Mouse (Mus musculus) forelimb bud, embryonic 11.5 days (tissue): ENCODE results near the gene Uts2.
A peak's percentile ranks its signal among the peaks of the same experiment; 100 is the strongest.
"Not testable (repeated sequence)": the region's sequence is repeated elsewhere in the genome, so short reads cannot be mapped to it uniquely, and the experiment has no call there.

Experiments
- DNase-seq: peaks from one replicate; pipeline ENCODE4 v3.0.0-alpha.2; 2012; ENCODE audit warnings: low read depth, low spot score

Gene Uts2

DNA sequence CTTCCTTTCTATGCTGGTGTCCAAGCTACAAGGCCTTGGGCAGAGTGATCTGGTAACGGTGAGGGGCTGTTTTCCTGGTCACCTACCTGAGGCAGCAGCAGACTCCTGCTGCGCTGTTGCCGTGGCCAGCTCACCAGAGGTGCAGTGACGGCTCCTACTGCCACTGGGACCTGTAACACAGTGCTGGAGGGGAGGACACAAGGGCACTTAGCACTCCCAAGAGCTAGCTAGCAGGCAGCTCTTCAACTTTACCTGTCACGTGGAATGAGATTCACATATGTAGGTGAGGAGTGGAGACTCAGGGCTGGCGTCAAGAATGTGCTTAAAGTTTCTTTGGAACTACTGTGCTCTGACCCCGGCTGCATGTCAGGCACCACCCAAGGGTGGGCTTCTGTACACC is 13.4 kb downstream of the Uts2 start:
- no peak for DNase-seq

DNA sequence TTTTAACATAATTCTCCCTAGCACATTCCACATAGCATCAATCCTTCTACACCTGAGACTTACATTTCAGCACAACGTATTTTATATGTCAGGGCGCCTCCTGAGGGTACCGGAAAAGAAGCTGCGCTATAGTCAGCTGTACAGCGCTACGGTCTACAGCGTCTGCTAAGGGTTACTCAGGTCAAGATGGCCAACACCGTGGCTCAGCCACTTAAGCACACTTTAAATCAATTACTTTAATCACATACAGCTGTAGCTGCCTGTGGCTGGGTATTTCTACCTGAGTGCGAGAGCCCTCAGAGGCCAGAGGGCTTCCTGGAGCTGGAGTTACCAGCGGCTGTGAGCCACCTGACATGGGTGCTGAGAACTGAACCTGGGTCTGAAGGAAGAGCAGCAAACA is 19.0 kb downstream of the Uts2 start:
- DNase-seq, result peak; percentile 57

DNA sequence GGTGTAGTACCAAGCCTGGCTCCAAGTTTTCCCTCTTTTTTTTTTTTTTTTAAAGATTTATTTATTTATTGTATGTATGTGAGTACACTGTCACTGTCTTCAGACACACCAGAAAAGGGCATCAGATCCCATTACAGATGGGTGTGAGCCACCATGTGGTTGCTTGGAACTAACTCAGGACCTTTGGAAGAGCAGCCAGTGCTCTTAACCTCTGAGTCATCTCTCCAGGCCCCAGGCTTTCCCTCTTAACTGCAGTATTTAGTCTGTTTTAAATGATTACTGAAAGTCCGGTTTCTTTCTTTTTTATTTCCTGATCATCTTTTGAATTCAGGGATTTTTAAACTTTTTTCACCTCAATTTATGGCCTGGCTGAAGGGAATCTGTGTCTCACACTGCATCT is 20.5 kb downstream of the Uts2 start:
- not testable (repeated sequence) for DNase-seq

GRCm38 (mm10) chr4:151024152-151024551 is 27.3 kb downstream of the Uts2 start:
- DNase-seq, result no peak

DNA sequence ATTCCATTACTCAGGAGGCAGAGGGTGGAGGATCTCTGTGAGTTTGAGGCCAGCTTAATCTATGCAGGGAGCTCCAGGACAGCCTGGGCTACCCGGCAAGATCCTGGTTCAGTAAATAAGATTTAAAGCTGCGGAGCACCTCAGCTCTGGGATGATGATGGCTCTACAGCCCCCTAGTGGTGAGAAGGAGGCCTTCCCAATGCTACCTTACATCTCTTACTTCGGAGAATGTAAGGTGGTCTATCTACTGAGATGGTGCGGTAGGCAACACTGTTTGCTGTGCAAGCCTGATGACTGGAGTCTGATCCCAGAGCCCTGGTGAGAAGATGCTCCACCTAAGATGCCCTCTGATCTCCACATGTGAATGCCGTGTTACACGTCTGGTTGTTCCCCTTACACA is 30.1 kb downstream of the Uts2 start:
- peak; percentile 50 for DNase-seq

GRCm38 (mm10) chr4:151036521-151036920 is 39.6 kb downstream of the Uts2 start:
- no peak for DNase-seq

- DNase-seq, result no peak
Measured at GRCm38 (mm10) chr4:151037800-151038199, 40.9 kb downstream of the Uts2 start.

- DNase-seq, result no peak
Measured at GRCm38 (mm10) chr4:151041506-151041905, 44.6 kb downstream of the Uts2 start.

DNA sequence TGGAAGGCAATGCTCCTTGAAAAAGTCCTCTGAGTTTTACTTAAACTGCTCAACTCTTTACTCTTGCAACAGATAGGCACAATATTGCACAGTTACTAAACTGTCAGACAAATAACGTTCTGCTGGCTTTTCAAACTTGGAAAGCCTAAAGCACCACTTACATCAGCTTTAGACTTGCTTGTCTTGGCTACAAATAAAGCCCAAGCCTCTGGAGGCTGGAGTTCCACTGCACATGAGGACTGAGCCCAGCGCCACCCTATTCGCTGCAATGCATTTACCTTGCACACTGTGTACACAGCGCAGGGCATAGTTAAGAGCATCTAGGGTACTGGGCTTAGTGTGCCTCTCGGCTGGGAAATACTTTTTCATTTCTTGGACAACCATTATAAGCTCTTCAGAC is 46.4 kb downstream of the Uts2 start:
- DNase-seq, result no peak

DNA sequence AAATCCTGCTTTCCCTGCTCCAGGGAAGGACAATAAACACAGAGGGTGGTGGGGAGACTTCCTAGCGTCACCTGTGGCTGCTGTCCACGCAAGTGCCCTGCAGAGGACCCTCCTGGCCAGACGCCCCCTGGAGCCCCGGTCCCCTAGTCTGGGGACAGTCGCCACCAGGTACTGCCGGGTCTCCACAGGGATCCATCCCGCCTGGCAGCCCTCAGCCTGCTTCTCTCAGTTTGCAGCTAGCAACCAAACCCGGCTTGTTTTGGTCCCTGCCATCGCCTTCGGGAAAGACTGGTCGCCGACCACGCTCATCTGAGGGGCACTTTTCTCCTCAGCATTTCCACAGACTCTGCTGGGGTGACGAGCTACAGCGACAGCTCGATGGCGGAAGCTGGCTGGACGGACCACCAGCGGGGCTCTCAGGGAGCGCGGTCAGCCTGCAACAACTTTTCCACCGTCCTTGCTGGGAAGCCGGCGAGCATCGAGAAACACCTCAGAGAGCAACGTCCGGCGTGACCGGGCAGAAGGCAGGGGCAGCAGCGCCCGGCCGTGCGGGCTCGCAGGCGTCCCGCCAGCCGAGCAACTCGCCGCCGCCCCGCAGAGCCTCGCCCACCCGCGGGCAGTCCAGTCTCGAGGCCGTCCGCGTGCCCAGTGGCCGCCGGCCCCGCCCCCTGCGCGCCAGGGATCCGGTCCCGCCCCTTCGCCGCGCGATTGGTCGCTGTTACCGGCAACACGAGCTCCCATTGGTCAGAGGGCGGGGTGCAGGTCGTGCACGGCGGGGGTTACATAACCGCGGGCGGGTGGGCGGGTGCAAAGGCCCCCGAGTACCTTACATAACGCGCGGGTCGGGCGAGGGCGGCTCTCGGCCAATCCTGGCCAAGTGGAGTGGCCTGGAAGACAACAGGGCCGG is 47.4 kb downstream of the Uts2 start, which contains the start of gene Per3:
TSS of gene Per3 (minus strand) at position 629 of the 907 bp plus-strand sequence.
- DNase-seq, result peak; percentile 93

DNA sequence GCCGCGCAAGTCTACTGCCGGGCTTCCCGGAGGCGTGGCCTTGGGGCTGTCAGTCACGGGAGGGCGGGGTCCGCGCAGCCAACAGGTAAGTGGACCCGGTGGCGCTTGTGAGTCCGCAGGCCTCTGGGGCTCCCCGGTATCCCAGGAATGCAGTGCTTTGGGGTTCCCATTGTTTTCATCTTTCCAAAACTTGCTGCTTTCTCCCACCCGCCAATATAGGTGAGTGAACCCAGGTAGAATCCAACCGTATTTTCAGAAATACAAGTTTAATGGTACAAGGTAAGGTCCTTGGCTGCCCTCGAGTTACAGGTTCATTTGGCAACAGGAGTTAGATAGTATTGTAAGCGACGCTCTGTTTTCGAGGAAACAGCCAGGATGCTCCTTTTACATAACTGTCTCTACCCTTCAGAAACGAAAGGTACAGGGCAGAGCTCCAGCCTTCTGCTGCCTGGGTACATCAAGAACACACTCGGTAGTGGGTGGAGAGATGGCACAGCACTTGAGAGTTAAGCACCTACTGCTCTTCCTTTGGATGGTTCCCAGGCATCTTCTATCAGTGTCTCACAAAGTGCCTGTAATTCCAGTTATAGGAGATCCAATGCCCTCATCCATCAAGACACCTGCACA is 48.2 kb downstream of the Uts2 start:
- no peak for DNase-seq

- no peak for DNase-seq
Measured at GRCm38 (mm10) chr4:151046524-151046923, 49.6 kb downstream of the Uts2 start.

- no peak for DNase-seq
Measured at GRCm38 (mm10) chr4:151051162-151051561, 54.3 kb downstream of the Uts2 start.
